In the genomic region with DNA sequence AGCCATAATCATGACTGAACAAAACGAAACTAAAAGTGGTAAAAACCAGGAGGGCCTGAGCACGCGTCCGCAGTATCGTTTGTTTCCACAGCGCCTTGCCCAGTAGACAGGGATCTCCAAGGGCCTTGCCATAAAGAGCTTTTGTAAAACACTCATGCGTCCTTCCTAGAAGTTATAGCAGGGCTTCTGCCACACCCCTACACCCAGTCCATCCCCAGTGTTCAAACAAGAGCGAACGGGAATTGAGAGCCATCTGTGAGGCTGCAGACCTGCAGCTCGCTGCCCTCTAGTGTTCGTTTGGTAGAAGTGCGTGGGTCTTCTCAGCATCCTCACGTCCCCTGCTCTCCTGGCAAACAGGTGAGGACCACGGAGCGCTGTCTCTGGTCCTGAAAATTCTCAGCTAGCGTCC, we compare ENCODE assay signal across 8 mouse cellular contexts. TPM values are rescaled to one million over a fixed set of nuclear protein-coding genes. Genes with fewer than 3 reads are reported as not detected.
DNase-seq lines count a peak whose midpoint lies in the region; ATAC-seq and TF ChIP-seq lines count a peak whose summit lies in the region.

No protein-coding gene starts in this region.

- peak overlapping the region; percentile 70 for H3K4me3 ChIP-seq in cerebellum, adult 2 months (replicated peaks; ENCODE audit: insufficient read depth, low read depth, low read length)
- H3K4me3 ChIP-seq in forebrain, embryonic 16.5 days (replicated peaks; ENCODE audit: low read length), result peak overlapping the region; percentile 36
- peak overlapping the region; percentile 35 for H3K4me3 ChIP-seq in hindbrain, embryonic 16.5 days (ENCODE audit: low read length)
- H3K4me3 ChIP-seq in limb, embryonic 12.5 days (replicated peaks), result peak overlapping the region; percentile 8; the same call in 1 of the 2 replicates
- no peak overlapping the region for H3K4me3 ChIP-seq in midbrain, embryonic 12.5 days

- no peaks in the 10 kb centered on the region for H3K9me3 ChIP-seq in forebrain, embryonic 16.5 days (ENCODE audit: control insufficient read depth, low read length)
- H3K9me3 ChIP-seq in hindbrain, embryonic 16.5 days (ENCODE audit: control insufficient read depth, low read length), result no peaks in the 10 kb centered on the region
- H3K9me3 ChIP-seq in limb, embryonic 12.5 days, result no peaks in the 10 kb centered on the region
- no peaks in the 10 kb centered on the region for H3K9me3 ChIP-seq in midbrain, embryonic 12.5 days

- no peak overlapping the region for H3K27ac ChIP-seq in cerebellum, adult 2 months (ENCODE audit: insufficient read depth, low read length)
- no peak overlapping the region for H3K27ac ChIP-seq in forebrain, embryonic 16.5 days (ENCODE audit: low read length)
- H3K27ac ChIP-seq in hindbrain, embryonic 16.5 days (ENCODE audit: low read depth, low read length), result no peak overlapping the region
- no peak overlapping the region for H3K27ac ChIP-seq in limb, embryonic 12.5 days
- no peak overlapping the region for H3K27ac ChIP-seq in midbrain, embryonic 12.5 days (replicated peaks)

- H3K27me3 ChIP-seq in cerebellum, adult 2 months (ENCODE audit: control insufficient read depth, insufficient read depth, low read length), result no peaks in the 10 kb centered on the region
- no peaks in the 10 kb centered on the region for H3K27me3 ChIP-seq in forebrain, embryonic 16.5 days (replicated peaks; ENCODE audit: control insufficient read depth, insufficient read depth, low read length)
- H3K27me3 ChIP-seq in hindbrain, embryonic 16.5 days (replicated peaks; ENCODE audit: control insufficient read depth, insufficient read depth, low read length), result no peaks in the 10 kb centered on the region
- no peaks in the 10 kb centered on the region for H3K27me3 ChIP-seq in limb, embryonic 12.5 days
- peaks cover 6% of the 10 kb centered on the region; the same call in 1 of the 2 replicates for H3K27me3 ChIP-seq in midbrain, embryonic 12.5 days

- H3K9ac ChIP-seq in forebrain, embryonic 16.5 days (replicated peaks; ENCODE audit: low read depth, low read length), result peak overlapping the region; percentile 39; the same call in 1 of the 2 replicates
- peak overlapping the region; percentile 23; the same call in 1 of the 2 replicates for H3K9ac ChIP-seq in hindbrain, embryonic 16.5 days (ENCODE audit: low read depth, low read length)
- H3K9ac ChIP-seq in limb, embryonic 12.5 days (replicated peaks), result no peak overlapping the region
- no peak overlapping the region for H3K9ac ChIP-seq in midbrain, embryonic 12.5 days (replicated peaks)

- H3K36me3 ChIP-seq in forebrain, embryonic 16.5 days (ENCODE audit: control insufficient read depth, insufficient read depth), result no peaks in the 10 kb centered on the region
- no peaks in the 10 kb centered on the region for H3K36me3 ChIP-seq in hindbrain, embryonic 16.5 days (ENCODE audit: control insufficient read depth, insufficient read depth, low read length)
- H3K36me3 ChIP-seq in limb, embryonic 12.5 days, result no peaks in the 10 kb centered on the region
- no peaks in the 10 kb centered on the region for H3K36me3 ChIP-seq in midbrain, embryonic 12.5 days

- TF ChIP-seq CTCF in cerebellum, adult 2 months (IDR thresholded peaks at IDR 0.05; ENCODE audit: borderline replicate concordance, insufficient read depth, low read depth, low read length), result peak; percentile 94

- DNase-seq in right cerebral cortex, adult 18-20 months, result peak; percentile 66
- no peak for DNase-seq in right cerebral cortex, postnatal 36 days (ENCODE audit: low spot score in 2 of 2)
- DNase-seq in cerebellum, adult 2 months, result peak; percentile 60 to 64
- DNase-seq in spleen, postnatal 36 days (ENCODE audit: low spot score in 2 of 2), result peak; percentile 68

- no peak for TF ChIP-seq POLR2A in cerebellum, adult 2 months (IDR thresholded peaks at IDR 0.05; ENCODE audit: borderline replicate concordance, insufficient read depth, low read length)

- 20% methylated on average over 16 of the region's 16 CpGs for WGBS in cerebellum, adult 2 months
- WGBS in forebrain, embryonic 16.5 days, result 30% methylated on average over 16 of the region's 16 CpGs
- WGBS in hindbrain, embryonic 16.5 days, result 27% methylated on average over 16 of the region's 16 CpGs
- WGBS in limb, embryonic 12.5 days, result 30% methylated on average over 16 of the region's 16 CpGs
- WGBS in midbrain, embryonic 12.5 days, result 28% methylated on average over 16 of the region's 16 CpGs

- H3K4me1 ChIP-seq in cerebellum, adult 2 months (ENCODE audit: control insufficient read depth, insufficient read depth, low read length), result no peaks in the 10 kb centered on the region
- peaks cover 5% of the 10 kb centered on the region; the same call in 1 of the 2 replicates for H3K4me1 ChIP-seq in forebrain, embryonic 16.5 days (replicated peaks; ENCODE audit: control insufficient read depth, insufficient read depth, low read length)
- no peaks in the 10 kb centered on the region for H3K4me1 ChIP-seq in hindbrain, embryonic 16.5 days (ENCODE audit: control insufficient read depth, insufficient read depth, low read depth, low read length)
- no peaks in the 10 kb centered on the region for H3K4me1 ChIP-seq in limb, embryonic 12.5 days (replicated peaks)
- no peaks in the 10 kb centered on the region for H3K4me1 ChIP-seq in midbrain, embryonic 12.5 days

- H3K4me2 ChIP-seq in forebrain, embryonic 16.5 days (ENCODE audit: low read length), result peak overlapping the region; percentile 49
- peak overlapping the region; percentile 51 for H3K4me2 ChIP-seq in hindbrain, embryonic 16.5 days (ENCODE audit: low read length)
- peak overlapping the region; percentile 22 for H3K4me2 ChIP-seq in limb, embryonic 12.5 days
- H3K4me2 ChIP-seq in midbrain, embryonic 12.5 days (replicated peaks), result peak overlapping the region; percentile 36

- peak; percentile 79; the same call in 1 of the 2 replicates for ATAC-seq in forebrain, embryonic 16.5 days
- ATAC-seq in hindbrain, embryonic 16.5 days, result peak; percentile 34; the same call in 1 of the 2 replicates
- ATAC-seq in limb, embryonic 12.5 days (ENCODE audit: insufficient number of reproducible peaks, insufficient read depth, low FRiP score, low TSS enrichment, low read depth), result peak; percentile 61
- ATAC-seq in midbrain, embryonic 12.5 days (ENCODE audit: low FRiP score, low read depth), result no peak

RNA-seq across cellular contexts. Expression of a gene that starts 10.2 kb away (rescaled TPM):
- 38.0 and 40.6 TPM in 2 replicates for polyA plus RNA-seq in cerebellum, adult 2 months (2012; rRNA removed)
- 21.3 and 25.3 TPM in 2 replicates for polyA plus RNA-seq in forebrain, embryonic 16.5 days (2015; fragmentation: Nextera tagmentation; extraction: Ambion mirVana)
- 18.0 and 20.4 TPM in 2 replicates for polyA plus RNA-seq in hindbrain, embryonic 16.5 days (2015; fragmentation: Nextera tagmentation; extraction: Ambion mirVana)
- 30.7 and 32.0 TPM in 2 replicates for polyA plus RNA-seq in limb, embryonic 12.5 days (2016; fragmentation: Nextera tagmentation; extraction: Ambion mirVana)
- polyA plus RNA-seq in midbrain, embryonic 12.5 days (2016; fragmentation: Nextera tagmentation; extraction: Ambion mirVana), result 20.4 and 22.2 TPM in 2 replicates

RNA-seq across cellular contexts. Expression of a gene that starts 12.9 kb away (rescaled TPM):
- 3.7 and 4.3 TPM in 2 replicates for polyA plus RNA-seq in cerebellum, adult 2 months (2012; rRNA removed)
- polyA plus RNA-seq in forebrain, embryonic 16.5 days (2015; fragmentation: Nextera tagmentation; extraction: Ambion mirVana), result 3.3 and 4.4 TPM in 2 replicates
- 6.3 and 6.9 TPM in 2 replicates for polyA plus RNA-seq in hindbrain, embryonic 16.5 days (2015; fragmentation: Nextera tagmentation; extraction: Ambion mirVana)
- 11.5 and 12.8 TPM in 2 replicates for polyA plus RNA-seq in limb, embryonic 12.5 days (2016; fragmentation: Nextera tagmentation; extraction: Ambion mirVana)
- polyA plus RNA-seq in midbrain, embryonic 12.5 days (2016; fragmentation: Nextera tagmentation; extraction: Ambion mirVana), result 3.6 and 4.6 TPM in 2 replicates

RNA-seq across cellular contexts. Expression of a gene that starts 25.1 kb away (rescaled TPM):
- 50.5 and 56.3 TPM in 2 replicates for polyA plus RNA-seq in cerebellum, adult 2 months (2012; rRNA removed)
- 105 and 108 TPM in 2 replicates for polyA plus RNA-seq in forebrain, embryonic 16.5 days (2015; fragmentation: Nextera tagmentation; extraction: Ambion mirVana)
- polyA plus RNA-seq in hindbrain, embryonic 16.5 days (2015; fragmentation: Nextera tagmentation; extraction: Ambion mirVana), result 94.2 and 94.8 TPM in 2 replicates
- polyA plus RNA-seq in limb, embryonic 12.5 days (2016; fragmentation: Nextera tagmentation; extraction: Ambion mirVana), result 84.3 and 88.0 TPM in 2 replicates
- polyA plus RNA-seq in midbrain, embryonic 12.5 days (2016; fragmentation: Nextera tagmentation; extraction: Ambion mirVana), result 87.7 and 92.3 TPM in 2 replicates

RNA-seq across cellular contexts. Expression of a gene that starts 39.4 kb away (rescaled TPM):
- polyA plus RNA-seq in cerebellum, adult 2 months (2012; rRNA removed), result 118 and 123 TPM in 2 replicates
- 83.9 and 93.5 TPM in 2 replicates for polyA plus RNA-seq in forebrain, embryonic 16.5 days (2015; fragmentation: Nextera tagmentation; extraction: Ambion mirVana)
- polyA plus RNA-seq in hindbrain, embryonic 16.5 days (2015; fragmentation: Nextera tagmentation; extraction: Ambion mirVana), result 92.1 and 93.0 TPM in 2 replicates
- 55.9 and 57.8 TPM in 2 replicates for polyA plus RNA-seq in limb, embryonic 12.5 days (2016; fragmentation: Nextera tagmentation; extraction: Ambion mirVana)
- polyA plus RNA-seq in midbrain, embryonic 12.5 days (2016; fragmentation: Nextera tagmentation; extraction: Ambion mirVana), result 70.8 and 75.3 TPM in 2 replicates

RNA-seq across cellular contexts. Expression of a gene that starts 39.5 kb away (rescaled TPM):
- polyA plus RNA-seq in cerebellum, adult 2 months (2012; rRNA removed), result 59.2 and 68.6 TPM in 2 replicates
- 37.6 and 48.8 TPM in 2 replicates for polyA plus RNA-seq in forebrain, embryonic 16.5 days (2015; fragmentation: Nextera tagmentation; extraction: Ambion mirVana)
- 42.9 and 53.2 TPM in 2 replicates for polyA plus RNA-seq in hindbrain, embryonic 16.5 days (2015; fragmentation: Nextera tagmentation; extraction: Ambion mirVana)
- 18.5 and 20.6 TPM in 2 replicates for polyA plus RNA-seq in limb, embryonic 12.5 days (2016; fragmentation: Nextera tagmentation; extraction: Ambion mirVana)
- 33.7 and 35.1 TPM in 2 replicates for polyA plus RNA-seq in midbrain, embryonic 12.5 days (2016; fragmentation: Nextera tagmentation; extraction: Ambion mirVana)

Comparison
In these comparisons a context has a peak if more than half of its experiments do, and no peak if none do; other contexts are left out.
1. DNase-seq: peak in right cerebral cortex, adult 18-20 months (single experiment), cerebellum, adult 2 months (2 of 2) and spleen, postnatal 36 days (2 of 2); none in right cerebral cortex, postnatal 36 days (0 of 2).
2. H3K9ac ChIP-seq: peak in forebrain, embryonic 16.5 days (single experiment) and hindbrain, embryonic 16.5 days (single experiment); none in limb, embryonic 12.5 days (single experiment) and midbrain, embryonic 12.5 days (single experiment).
3. Peak in every context shown above with its lines, with median percentiles within 50 percentile points of each other: H3K4me2 ChIP-seq.